Mouse (Mus musculus) heart, postnatal 0 days (tissue): ENCODE results near the gene Rad51d.

Experiments used
- CTCF ChIP-seq: IDR thresholded peaks from 2 replicates; pipeline ENCODE4 v1.5.1; 2016; ENCODE audit warnings: antibody characterized with exemption, control low read depth, low read depth
- EP300 ChIP-seq: IDR thresholded peaks from 2 replicates; pipeline ENCODE4 v1.6.1; 2016; ENCODE audit warnings: antibody characterized with exemption, low read depth

DNA sequence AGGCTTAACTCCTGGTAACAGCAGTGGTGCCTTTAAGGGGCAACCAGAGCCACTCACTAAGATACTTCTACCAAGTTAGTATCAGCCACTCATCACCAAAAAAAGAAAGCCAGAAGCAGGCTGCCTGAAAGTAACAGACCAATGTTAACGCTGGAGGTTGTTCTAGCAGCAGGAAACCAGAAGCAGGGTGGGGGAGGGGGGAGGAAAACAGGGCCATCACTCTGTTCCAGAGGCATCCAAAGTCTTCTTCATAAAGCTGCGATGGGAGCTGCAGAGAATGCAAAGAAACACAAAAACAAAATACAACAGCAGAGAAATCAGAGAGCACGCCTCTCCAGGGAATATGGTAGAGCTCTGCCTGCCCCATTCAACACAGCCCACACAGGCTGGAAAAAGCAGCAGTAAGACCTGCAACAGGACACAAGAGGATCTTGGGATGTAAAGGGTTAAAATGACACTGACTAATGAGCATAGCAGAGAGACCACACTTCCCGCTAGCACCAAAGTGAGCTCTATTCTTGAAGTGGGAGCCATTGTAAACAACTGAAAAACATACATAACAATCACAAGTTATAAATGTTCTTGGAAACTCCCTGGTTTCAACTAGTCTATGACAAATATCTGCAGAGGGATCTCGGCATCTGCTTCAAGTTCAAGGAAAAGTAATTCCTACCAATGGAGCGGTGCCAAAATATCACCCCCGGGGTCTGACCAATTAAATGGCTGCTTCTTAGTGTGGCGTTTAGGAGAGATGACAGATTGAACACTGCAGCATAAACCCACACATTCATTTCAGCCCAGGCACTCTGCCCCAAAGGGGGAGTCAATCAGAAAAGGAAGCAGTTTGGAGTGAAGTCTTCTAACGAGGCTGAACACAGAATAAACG is 59.2 kb downstream of the Rad51d start:
- TF ChIP-seq CTCF (no peak), EP300 (no peak)
